Mouse (Mus musculus): Measurements from ENCODE around the gene Zfp473.
A peak's percentile ranks its signal among the peaks of the same experiment; 100 is the strongest.
"Not testable (repeated sequence)": the region's sequence is repeated elsewhere in the genome, so short reads cannot be mapped to it uniquely, and the experiment has no call there.

The Zfp473 gene

GRCm38 (mm10) chr7:44750950-44751349, at the start of gene Zfp473:
TSS of gene Zfp473 (minus strand) at chr7:44751050.
- DNase-seq (ENCODE audit: low read depth, low spot score) = not testable (repeated sequence)

- no peak for DNase-seq (ENCODE audit: low read depth, low spot score)
Observed at GRCm38 (mm10) chr7:44792781-44793180, 41.9 kb upstream of the Zfp473 start.

- no peak for DNase-seq (ENCODE audit: low read depth, low spot score)
Observed at GRCm38 (mm10) chr7:44790066-44790465, 39.2 kb upstream of the Zfp473 start.

- no peak for DNase-seq (ENCODE audit: low read depth, low spot score)
Observed at GRCm38 (mm10) chr7:44789531-44789930, 38.7 kb upstream of the Zfp473 start.

- no peak for DNase-seq (ENCODE audit: low read depth, low spot score)
Observed at GRCm38 (mm10) chr7:44780101-44780500, 29.3 kb upstream of the Zfp473 start.

GRCm38 (mm10) chr7:44776849-44777498, 26.1 kb upstream of the Zfp473 start:
- DNase-seq (ENCODE audit: low read depth, low spot score) = peak; percentile 13

- DNase-seq (ENCODE audit: low read depth, low spot score) = no peak
Observed at GRCm38 (mm10) chr7:44772591-44773204, 21.8 kb upstream of the Zfp473 start.

GRCm38 (mm10) chr7:44770046-44770578, 19.3 kb upstream of the Zfp473 start:
- peak; percentile 48 for DNase-seq (ENCODE audit: low read depth, low spot score)

- no peak for DNase-seq (ENCODE audit: low read depth, low spot score)
Observed at GRCm38 (mm10) chr7:44768129-44768528, 17.3 kb upstream of the Zfp473 start.

- no peak for DNase-seq (ENCODE audit: low read depth, low spot score)
Observed at GRCm38 (mm10) chr7:44760366-44760765, 9.5 kb upstream of the Zfp473 start.

GRCm38 (mm10) chr7:44757164-44757563, 6.3 kb upstream of the Zfp473 start:
- DNase-seq (ENCODE audit: low read depth, low spot score) = no peak

GRCm38 (mm10) chr7:44748101-44749044, 2.5 kb downstream of the Zfp473 start, which contains the start of gene Vrk3:
TSS of gene Vrk3 (plus strand) at chr7:44748413.
- DNase-seq (ENCODE audit: low read depth, low spot score) = peak; percentile 98

- no peak for DNase-seq (ENCODE audit: low read depth, low spot score)
Observed at GRCm38 (mm10) chr7:44747115-44747514, 3.7 kb downstream of the Zfp473 start.

GRCm38 (mm10) chr7:44745076-44745475, 5.8 kb downstream of the Zfp473 start:
- peak; percentile 50 for DNase-seq (ENCODE audit: low read depth, low spot score)

- no peak for DNase-seq (ENCODE audit: low read depth, low spot score)
Observed at GRCm38 (mm10) chr7:44744270-44744669, 6.6 kb downstream of the Zfp473 start.

GRCm38 (mm10) chr7:44741361-44741760, 9.5 kb downstream of the Zfp473 start:
- no peak for DNase-seq (ENCODE audit: low read depth, low spot score)

GRCm38 (mm10) chr7:44733723-44734122, 17.1 kb downstream of the Zfp473 start:
- no peak for DNase-seq (ENCODE audit: low read depth, low spot score)

- peak; percentile 30 for DNase-seq (ENCODE audit: low read depth, low spot score)
Observed at GRCm38 (mm10) chr7:44728082-44728975, 22.5 kb downstream of the Zfp473 start.

GRCm38 (mm10) chr7:44727151-44727550, 23.7 kb downstream of the Zfp473 start:
- DNase-seq (ENCODE audit: low read depth, low spot score) = no peak

- no peak for DNase-seq (ENCODE audit: low read depth, low spot score)
Observed at GRCm38 (mm10) chr7:44726343-44726742, 24.5 kb downstream of the Zfp473 start.

- DNase-seq (ENCODE audit: low read depth, low spot score) = no peak
Observed at GRCm38 (mm10) chr7:44724316-44724715, 26.5 kb downstream of the Zfp473 start.

Measured in skeletal muscle tissue, adult 2 months (tissue).